Mouse (Mus musculus) CH12.LX (cell line): Measurements from ENCODE around the gene Suco. TPM values are rescaled to one million over a fixed set of nuclear protein-coding genes. Genes with fewer than 3 reads are reported as not detected.

Source experiments
- DNase-seq: peaks from one replicate; pipeline ENCODE4 v3.0.0-alpha.2; 2013; ENCODE audit errors: extremely low read depth
- H3K27ac ChIP-seq: 2 replicates; pipeline ENCODE4 v1.5.1; 2012; ENCODE audit warnings: low read depth, mild to moderate bottlenecking, control low read depth, moderate library complexity; ENCODE audit not compliant: insufficient read depth
- H3K27me3 ChIP-seq: replicated peaks from 2 replicates; pipeline ENCODE3; 2012; ENCODE audit warnings: inconsistent platforms
- H3K36me3 ChIP-seq, 2 experiments: replicated peaks in 1 of 2; 2 replicates each; pipeline versions ENCODE3 to v1.6.1; 2012; ENCODE audit warnings: inconsistent platforms in 1 of 2, low read length in 1 of 2, mild to moderate bottlenecking in 1 of 2, mixed read lengths in 1 of 2, moderate library complexity in 1 of 2; ENCODE audit not compliant: control insufficient read depth in 1 of 2, insufficient read depth in 1 of 2
- H3K4me1 ChIP-seq, 2 experiments: 2 replicates each; pipeline ENCODE4 v1.6.1; 2012; ENCODE audit warnings: inconsistent platforms in 1 of 2, moderate library complexity in 1 of 2; ENCODE audit not compliant: insufficient read depth in 2 of 2, control insufficient read depth in 1 of 2
- H3K4me2 ChIP-seq: 2 replicates; pipeline ENCODE4 v1.6.1; 2012; ENCODE audit warnings: low read depth, mild to moderate bottlenecking, control low read depth; ENCODE audit not compliant: poor library complexity, insufficient read depth, severe bottlenecking
- H3K4me3 ChIP-seq, 3 experiments: fragments of 150-350 bp in 1 of 3; sonication (generic) in 1 of 3; replicated peaks in 1 of 3; 2 replicates each; pipeline versions ENCODE3 to v1.5.1; 2011 to 2012; ENCODE audit warnings: low read depth in 2 of 3, low read length in 2 of 3, mild to moderate bottlenecking in 2 of 3, moderate library complexity in 2 of 3, control low read depth in 1 of 3, improper control_type of control experiment in 1 of 3, inconsistent platforms in 1 of 3, mixed read lengths in 1 of 3; ENCODE audit not compliant: poor library complexity in 1 of 3
- H3K79me2 ChIP-seq: replicated peaks from 2 replicates; pipeline ENCODE4 v1.6.1; 2012; ENCODE audit warnings: mild to moderate bottlenecking, moderate library complexity; ENCODE audit not compliant: control insufficient read depth, poor library complexity, insufficient read depth, severe bottlenecking; ENCODE audit errors: extremely low read depth
- H3K9ac ChIP-seq: 2 replicates; pipeline ENCODE4 v1.6.1; 2012; ENCODE audit warnings: low read depth, mild to moderate bottlenecking, control low read depth, moderate library complexity; ENCODE audit not compliant: insufficient read depth
- H3K9me3 ChIP-seq: replicated peaks from 2 replicates; pipeline ENCODE3; 2012; ENCODE audit warnings: low read length, inconsistent platforms, mixed read lengths
- BHLHE40 ChIP-seq: IDR thresholded peaks from 2 replicates; pipeline ENCODE4 v1.6.1; 2011; ENCODE audit warnings: mild to moderate bottlenecking, low read depth, low read length, improper control_type of control experiment
- CHD2 ChIP-seq: IDR thresholded peaks from 2 replicates; pipeline ENCODE4 v1.6.1; 2011; ENCODE audit warnings: low read length, improper control_type of control experiment
- CTCF ChIP-seq, 2 experiments: IDR thresholded peaks in 1 of 2; conservative IDR thresholded peaks in 1 of 2; 2 replicates each; pipeline ENCODE4 v1.5.1; 2011 to 2012; ENCODE audit warnings: low read depth in 2 of 2, low read length in 2 of 2, improper control_type of control experiment in 1 of 2, inconsistent platforms in 1 of 2, mild to moderate bottlenecking in 1 of 2, moderate library complexity in 1 of 2
- ELF1 ChIP-seq: IDR thresholded peaks from 2 replicates; pipeline ENCODE4 v1.6.1; 2014; ENCODE audit warnings: low read depth, mild to moderate bottlenecking, inconsistent platforms, low read length, improper control_type of control experiment
- ETS1 ChIP-seq: conservative IDR thresholded peaks from 2 replicates; pipeline ENCODE4 v1.6.1; 2012; ENCODE audit warnings: low read depth, mild to moderate bottlenecking, inconsistent platforms, low read length, improper control_type of control experiment, moderate library complexity
- GABPA ChIP-seq: IDR thresholded peaks from 2 replicates; pipeline ENCODE4 v1.6.1; 2012; ENCODE audit warnings: low read depth, low read length, improper control_type of control experiment, inconsistent platforms; ENCODE audit not compliant: insufficient replicate concordance
- HCFC1 ChIP-seq: IDR thresholded peaks from 2 replicates; pipeline ENCODE4 v1.6.1; 2012; ENCODE audit warnings: low read depth, mild to moderate bottlenecking, inconsistent platforms, low read length, improper control_type of control experiment
- IRF4 ChIP-seq: IDR thresholded peaks from 2 replicates; pipeline ENCODE4 v1.6.1; 2014; ENCODE audit warnings: low read depth, mild to moderate bottlenecking, inconsistent platforms, low read length, improper control_type of control experiment
- JUND ChIP-seq: conservative IDR thresholded peaks from 2 replicates; pipeline ENCODE4 v1.6.1; 2011; ENCODE audit warnings: low read depth, low read length, improper control_type of control experiment
- MEF2A ChIP-seq: IDR thresholded peaks from 2 replicates; pipeline ENCODE4 v1.6.1; 2014; ENCODE audit warnings: low read depth, mild to moderate bottlenecking, inconsistent platforms, low read length, improper control_type of control experiment, borderline replicate concordance
- MYC ChIP-seq: IDR thresholded peaks from 2 replicates; pipeline ENCODE4 v1.6.1; 2011; ENCODE audit warnings: low read depth, mild to moderate bottlenecking, improper control_type of control experiment, low read length
- NRF1 ChIP-seq: IDR thresholded peaks from 2 replicates; pipeline ENCODE4 v1.6.1; 2014; ENCODE audit warnings: low read depth, mild to moderate bottlenecking, inconsistent platforms, low read length, improper control_type of control experiment, moderate library complexity
- PAX5 ChIP-seq: IDR thresholded peaks from 2 replicates; pipeline ENCODE4 v1.6.1; 2012; ENCODE audit warnings: low read length, inconsistent platforms, mixed read lengths
- POLR2A ChIP-seq: IDR thresholded peaks from 2 replicates; pipeline ENCODE4 v1.6.1; 2011; ENCODE audit warnings: low read depth, mild to moderate bottlenecking, improper control_type of control experiment, low read length
- POLR2AphosphoS2 ChIP-seq: IDR thresholded peaks from 2 replicates; pipeline ENCODE4 v1.6.1; 2011; ENCODE audit warnings: low read depth, low read length, improper control_type of control experiment
- RAD21 ChIP-seq: IDR thresholded peaks from 2 replicates; pipeline ENCODE4 v1.6.1; 2011; ENCODE audit warnings: low read depth, mild to moderate bottlenecking, low read length, improper control_type of control experiment, moderate library complexity
- SIN3A ChIP-seq: IDR thresholded peaks from 2 replicates; pipeline ENCODE4 v1.6.1; 2012; ENCODE audit warnings: low read length, improper control_type of control experiment, inconsistent platforms
- SMC3 ChIP-seq: IDR thresholded peaks from 2 replicates; pipeline ENCODE4 v1.6.1; 2011; ENCODE audit warnings: low read depth, low read length, improper control_type of control experiment
- UBTF ChIP-seq: IDR thresholded peaks from 2 replicates; pipeline ENCODE4 v1.6.1; 2012; ENCODE audit warnings: low read depth, mild to moderate bottlenecking, inconsistent platforms, low read length, improper control_type of control experiment, moderate library complexity
- USF1 ChIP-seq: IDR thresholded peaks from 2 replicates; pipeline ENCODE4 v1.6.1; 2014; ENCODE audit warnings: low read depth, mild to moderate bottlenecking, inconsistent platforms, low read length, improper control_type of control experiment
- ZC3H11A ChIP-seq: IDR thresholded peaks from 2 replicates; pipeline ENCODE4 v1.6.1; 2012; ENCODE audit warnings: low read depth, mild to moderate bottlenecking, inconsistent platforms, low read length, improper control_type of control experiment
- ZMIZ1 ChIP-seq: IDR thresholded peaks from 2 replicates; pipeline ENCODE4 v1.6.1; 2012; ENCODE audit warnings: low read depth, mild to moderate bottlenecking, inconsistent platforms, low read length, improper control_type of control experiment
- dilution Hi-C: fragments of 300-500 bp; cut with MboI; formaldehyde crosslinking; loops from 2 replicates; pipeline ENCODE4 v1.14.3; 2020; ENCODE audit warnings: low sequenced_read_pairs; ENCODE audit not compliant: extremely low pct_unique_long_range_greater_than_20kb, extremely low pct_ligation_motif_present
- in situ Hi-C: fragments of 300-500 bp; cut with MboI; formaldehyde crosslinking; loops from 3 replicates; pipeline ENCODE4 v1.14.3; 2019; ENCODE audit warnings: low sequenced_read_pairs, low pct_ligation_motif_present, low pct_unique_long_range_greater_than_20kb, mixed read lengths
- polyA plus RNA-seq: library from polyadenylated mRNA; unstranded; fragments of >175 nt; gene quantifications from 2 replicates; pipeline ENCODE4 v1.2.1, GENCODE M21; 2012; ENCODE audit warnings: low read depth; ENCODE audit not compliant: insufficient read length
- total RNA-seq, 2 experiments: library from RNA; depleted of rRNA; stranded (reverse); fragments of 300-350 nt in 1 of 2; fragments of >200 nt in 1 of 2; gene quantifications; 2 replicates each; pipeline ENCODE4 v1.2.3; 2012 to 2014

The Suco gene
- total and polyA plus RNA-seq, 3 experiments, result 21.8 to 41.9 (median 36.1) TPM

- Histone ChIP-seq H3K9ac (no peak overlapping the region), H3K36me3 (no peaks in the 10 kb centered on the region), H3K79me2 (no peaks in the 10 kb centered on the region), H3K4me1 (peaks cover 7 to 31% of the 10 kb centered on the region in 2 experiments; a peak in 3 of 4 replicates), H3K9me3 (no peaks in the 10 kb centered on the region), H3K27ac (no peak overlapping the region), H3K27me3 (no peaks in the 10 kb centered on the region), H3K4me2 (no peak overlapping the region), H3K4me3 (no peak overlapping the region)
- dilution Hi-C loops (no loop called here), in situ Hi-C loops (loop anchor here (10.0 kb wide), 1 partner anchor 77 kb away; the partner anchor contains the start of gene Pigc)
- TF ChIP-seq HCFC1 (no peak), POLR2A (no peak), CTCF (conservative IDR thresholded peaks at IDR 0.05 in 1 of 2, IDR thresholded peaks at IDR 0.05 in 1 of 2; ENCODE audit: low read depth in 2 of 2, low read length in 2 of 2) (no peak), POLR2AphosphoS2 (no peak), ETS1 (no peak), ZC3H11A (no peak), MYC (no peak)
- no peak for DNase-seq
These were observed 11.3 kb upstream of the Suco start for GRCm38 (mm10) chr1:161887679-161888260.

GRCm38 (mm10) chr1:161885762-161886161, 9.3 kb upstream of the Suco start:
- no peak overlapping the region for H3K9ac ChIP-seq
- no peak overlapping the region for H3K4me3 ChIP-seq
- no peaks in the 10 kb centered on the region for H3K36me3 ChIP-seq
- no peak overlapping the region for H3K4me2 ChIP-seq
- in situ Hi-C loops, result loop anchor here (10.0 kb wide), 1 partner anchor 79 kb away; the partner anchor contains the start of gene Pigc
- no peak overlapping the region for H3K27ac ChIP-seq
- H3K9me3 ChIP-seq, result no peaks in the 10 kb centered on the region
- H3K79me2 ChIP-seq, result no peaks in the 10 kb centered on the region
- dilution Hi-C loops, result no loop called here
- peaks cover 4 to 13% of the 10 kb centered on the region in 2 experiments; a peak in 3 of 4 replicates for H3K4me1 ChIP-seq
- TF ChIP-seq BHLHE40, result no peak
- no peak for TF ChIP-seq MEF2A
- no peak for TF ChIP-seq ELF1
- no peak for TF ChIP-seq ETS1
- no peak for TF ChIP-seq CHD2
- TF ChIP-seq JUND, result no peak
- TF ChIP-seq SIN3A, result no peak
- TF ChIP-seq IRF4, result no peak
- TF ChIP-seq MYC, result no peak
- no peak for TF ChIP-seq RAD21
- no peak for TF ChIP-seq ZMIZ1
- no peak for TF ChIP-seq GABPA
- TF ChIP-seq UBTF, result no peak
- no peak for TF ChIP-seq SMC3
- no peak for TF ChIP-seq NRF1
- TF ChIP-seq USF1, result no peak
- no peak for TF ChIP-seq PAX5
- TF ChIP-seq HCFC1, result no peak
- no peak for TF ChIP-seq CTCF (conservative IDR thresholded peaks at IDR 0.05 in 1 of 2, IDR thresholded peaks at IDR 0.05 in 1 of 2; ENCODE audit: low read depth in 2 of 2, low read length in 2 of 2)
- no peak for TF ChIP-seq POLR2A
- TF ChIP-seq, all 38 proteins: peak for 0
- no peaks in the 10 kb centered on the region for H3K27me3 ChIP-seq
- no peak for DNase-seq
